Mouse (Mus musculus) adrenal gland, postnatal 4 days (tissue): ENCODE data around the gene Ctcfl. TPM values are rescaled to one million over a fixed set of nuclear protein-coding genes. Genes with fewer than 3 reads are reported as not detected.

ENCODE experiments used
- DNase-seq, 2 experiments: peaks; one replicate each; pipeline ENCODE4 v3.0.0; 2021 to 2022; ENCODE audit warnings: low spot score in 2 of 2, mixed read lengths in 2 of 2
- total RNA-seq, 2 experiments: library from RNA; stranded (reverse); gene quantifications; 2 replicates each; pipeline ENCODE4 v1.2.3; 2021

The Ctcfl gene
- total RNA-seq, 2 experiments from 2014 or later: not detected

GRCm38 (mm10) chr2:173049231-173049630 lies 70.1 kb downstream of the Ctcfl start:
- DNase-seq: no peak

- no peak for DNase-seq
Measured at GRCm38 (mm10) chr2:173048041-173048745, 71.1 kb downstream of the Ctcfl start.

GRCm38 (mm10) chr2:173047471-173047870 lies 71.9 kb downstream of the Ctcfl start:
- DNase-seq: no peak

GRCm38 (mm10) chr2:173046582-173047297 lies 72.6 kb downstream of the Ctcfl start:
- no peak for DNase-seq

- peak in 1 of 2 experiments; percentile 50 for DNase-seq
Measured at GRCm38 (mm10) chr2:173044198-173044970, 74.9 kb downstream of the Ctcfl start.

Other genes with a start within 250 kb of the Ctcfl start
- 10 to 100 TPM in 1 of 2 experiments, 1 to 10 TPM in 1; 9.9 to 14.9 TPM for gene Bmp7, start 179.2 kb downstream of the Ctcfl start, total RNA-seq
- not detected for gene Spo11, start 141.8 kb downstream of the Ctcfl start, total RNA-seq
- 10 to 100 TPM; 68.5 to 76.5 TPM for gene Rae1, start 119.4 kb downstream of the Ctcfl start, total RNA-seq
- gene Rbm38, start 99.0 kb downstream of the Ctcfl start, total RNA-seq: 10 to 100 TPM; 28.4 to 31.7 TPM
- gene Pck1, start 33.5 kb upstream of the Ctcfl start, total RNA-seq: 100 to 1,000 TPM; 190 to 200 TPM
- 1 to 10 TPM; 2.0 to 2.1 TPM for gene Zbp1, start 99.4 kb upstream of the Ctcfl start, total RNA-seq
- gene Pmepa1, start 157.0 kb upstream of the Ctcfl start, total RNA-seq: 10 to 100 TPM; 61.8 to 63.4 TPM